In the genomic region with DNA sequence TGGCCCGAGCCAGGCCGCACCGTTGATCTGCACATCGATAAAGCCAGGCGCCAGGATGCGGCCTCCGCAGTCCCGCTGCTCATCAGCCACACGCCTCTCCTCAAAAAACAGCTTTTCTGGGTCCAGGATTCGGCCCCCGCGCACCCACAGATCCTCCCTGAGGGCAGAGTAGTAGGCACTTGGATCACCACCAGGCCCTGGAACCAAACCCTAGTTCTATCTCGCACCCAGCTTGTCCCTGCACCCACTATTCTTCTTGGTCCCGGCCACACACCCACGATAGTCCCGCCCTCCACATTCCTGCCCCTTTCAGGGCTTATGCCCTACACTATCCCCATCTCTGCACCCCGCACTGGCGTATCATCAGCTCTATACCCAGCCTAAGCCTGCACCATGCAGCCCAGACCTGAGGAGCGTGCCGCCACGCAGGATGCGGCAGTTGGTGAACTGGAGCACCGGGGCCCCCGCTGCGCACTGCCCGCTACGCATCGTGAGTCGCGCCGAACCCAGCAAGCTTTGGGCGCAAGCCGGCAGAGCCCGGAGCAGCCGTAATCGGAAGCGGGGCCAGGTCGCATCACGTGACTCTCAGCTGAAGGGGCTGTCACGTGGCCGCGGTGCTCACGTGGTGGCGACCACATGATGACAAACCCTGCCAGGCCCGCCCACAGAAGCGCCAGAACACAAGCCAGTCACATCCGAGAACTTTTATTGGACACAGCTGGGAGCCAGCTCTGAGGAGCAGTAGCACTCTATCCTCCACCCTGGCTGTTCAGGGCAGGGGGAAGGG, we compare ENCODE assay signal across 8 mouse cellular contexts. TPM values are rescaled to one million over a fixed set of nuclear protein-coding genes. Genes with fewer than 3 reads are reported as not detected.
DNase-seq lines count a peak whose midpoint lies in the region; ATAC-seq lines count a peak whose summit lies in the region.

A gene (minus strand): TSS at position 591 of the 787 bp plus-strand sequence.

- peaks cover 31% of the 10 kb centered on the region for H3K36me3 ChIP-seq in heart, embryonic 13.5 days
- H3K36me3 ChIP-seq in liver, embryonic 12.5 days = peaks cover 34% of the 10 kb centered on the region
- peaks cover 12% of the 10 kb centered on the region; the same call in 1 of the 2 replicates for H3K36me3 ChIP-seq in stomach, embryonic 15.5 days

- H3K9ac ChIP-seq in heart, embryonic 13.5 days = peak within 1 kb of the TSS; percentile 91
- peak within 1 kb of the TSS; percentile 85 for H3K9ac ChIP-seq in liver, embryonic 12.5 days
- peak within 1 kb of the TSS; percentile 83 for H3K9ac ChIP-seq in stomach, embryonic 15.5 days

- H3K27ac ChIP-seq in brown adipose tissue, adult 24 weeks (replicated peaks; ENCODE audit: low read depth, low read length) = peak within 1 kb of the TSS; percentile 54
- H3K27ac ChIP-seq in heart, embryonic 13.5 days (replicated peaks) = peak within 1 kb of the TSS; percentile 90
- H3K27ac ChIP-seq in liver, embryonic 12.5 days = peak within 1 kb of the TSS; percentile 97
- H3K27ac ChIP-seq in stomach, embryonic 15.5 days = peak within 1 kb of the TSS; percentile 87

- H3K27me3 ChIP-seq in heart, embryonic 13.5 days (replicated peaks) = no peaks in the 10 kb centered on the region
- H3K27me3 ChIP-seq in liver, embryonic 12.5 days (replicated peaks) = no peaks in the 10 kb centered on the region
- H3K27me3 ChIP-seq in stomach, embryonic 15.5 days (replicated peaks) = no peaks in the 10 kb centered on the region

- H3K4me2 ChIP-seq in heart, embryonic 13.5 days = peak within 1 kb of the TSS; percentile 96
- peak within 1 kb of the TSS; percentile 99 for H3K4me2 ChIP-seq in liver, embryonic 12.5 days
- H3K4me2 ChIP-seq in stomach, embryonic 15.5 days = peak within 1 kb of the TSS; percentile 93

- ATAC-seq in heart, embryonic 13.5 days (ENCODE audit: extremely low read depth, insufficient number of reproducible peaks, low FRiP score, low TSS enrichment) = peak; percentile 80
- peak; percentile 86 for ATAC-seq in liver, embryonic 12.5 days
- ATAC-seq in stomach, embryonic 15.5 days (ENCODE audit: insufficient read depth, low FRiP score, low read depth) = peak; percentile 81

- peak within 1 kb of the TSS; percentile 77 for H3K4me3 ChIP-seq in brown adipose tissue, adult 24 weeks (ENCODE audit: insufficient read depth, low read depth, low read length)
- peak within 1 kb of the TSS; percentile 87 for H3K4me3 ChIP-seq in heart, embryonic 13.5 days
- peak within 1 kb of the TSS; percentile 71 for H3K4me3 ChIP-seq in liver, embryonic 12.5 days
- H3K4me3 ChIP-seq in stomach, embryonic 15.5 days (replicated peaks) = peak within 1 kb of the TSS; percentile 78

- no peaks in the 10 kb centered on the region for H3K9me3 ChIP-seq in heart, embryonic 13.5 days
- H3K9me3 ChIP-seq in liver, embryonic 12.5 days (replicated peaks) = no peaks in the 10 kb centered on the region
- H3K9me3 ChIP-seq in stomach, embryonic 15.5 days = no peaks in the 10 kb centered on the region

- under 1% methylated on average over 47 of the region's 47 CpGs for WGBS in heart, embryonic 13.5 days
- under 1% methylated on average over 47 of the region's 47 CpGs for WGBS in liver, embryonic 12.5 days (ENCODE audit: insufficient replicate concordance)
- under 1% methylated on average over 47 of the region's 47 CpGs for WGBS in stomach, embryonic 15.5 days

- DNase-seq in CD4-positive, CD25-positive, alpha-beta regulatory T cell, adult 2 months (ENCODE audit: low read depth, low spot score) = peak; percentile 98
- peak; percentile 43 for DNase-seq in fat pad, adult 2 months (ENCODE audit: extremely low read depth, low read depth, low spot score)
- peak; percentile 99 for DNase-seq in kidney, postnatal 10 days
- peak; percentile 93 to 95 for DNase-seq in natural killer cell, adult 2 months (ENCODE audit: low spot score in 2 of 2)

- peaks cover 10% of the 10 kb centered on the region for H3K4me1 ChIP-seq in brown adipose tissue, adult 24 weeks (ENCODE audit: control insufficient read depth, insufficient read depth, insufficient read length, low read length)
- H3K4me1 ChIP-seq in heart, embryonic 13.5 days = peaks cover 35% of the 10 kb centered on the region
- peaks cover 64% of the 10 kb centered on the region for H3K4me1 ChIP-seq in liver, embryonic 12.5 days
- H3K4me1 ChIP-seq in stomach, embryonic 15.5 days = peaks cover 20% of the 10 kb centered on the region

RNA-seq across cellular contexts. Expression of the gene that starts here (rescaled TPM):
- 13.4 and 16.2 TPM in 2 replicates for polyA plus RNA-seq in brown adipose tissue, adult 24 weeks (2012; ENCODE audit: insufficient read depth, insufficient read length, missing spikeins)
- polyA plus RNA-seq in heart, embryonic 13.5 days (2015; fragmentation: Nextera tagmentation; extraction: Ambion mirVana) = 27.0 and 31.2 TPM in 2 replicates
- 20.9 and 22.7 TPM in 2 replicates for polyA plus RNA-seq in liver, embryonic 12.5 days (2016; fragmentation: Nextera tagmentation; extraction: Ambion mirVana)
- 25.1 and 29.3 TPM in 2 replicates for polyA plus RNA-seq in stomach, embryonic 15.5 days (2015; fragmentation: Nextera tagmentation; extraction: Ambion mirVana)

Comparison
In these comparisons a context has a peak if more than half of its experiments do, and no peak if none do; other contexts are left out.
1. Peak in every context shown above with its lines: DNase-seq, ATAC-seq, H3K4me3 ChIP-seq and H3K27ac ChIP-seq.
2. DNase-seq: peak in every context shown above with its lines; median percentile 99 in kidney, postnatal 10 days; 98 in CD4-positive, CD25-positive, alpha-beta regulatory T cell, adult 2 months; 94 in natural killer cell, adult 2 months; 43 in fat pad, adult 2 months.